Mouse (Mus musculus) embryonic facial prominence, embryonic 11.5 days (tissue): Measurements from ENCODE around the gene Cenpl. TPM values are rescaled to one million over a fixed set of nuclear protein-coding genes. Genes with fewer than 3 reads are reported as not detected.

Experiments used
- ATAC-seq: fragments of 200-750 bp; cut with Nextera tagmentation; replicated peaks from 2 replicates; pipeline ENCODE4 v1.8.0; 2017; ENCODE audit warnings: low read depth; ENCODE audit not compliant: insufficient number of reproducible peaks, low FRiP score, low TSS enrichment
- DNase-seq: peaks from one replicate; pipeline ENCODE4 v3.0.0-alpha.2; 2015; ENCODE audit warnings: low spot score
- H3K27ac ChIP-seq: fragments of 300-500 bp; sonication (generic); replicated peaks from 2 replicates; pipeline ENCODE4 v1.5.1; 2014; ENCODE audit warnings: mild to moderate bottlenecking, low read depth, low read length, control low read depth
- H3K27me3 ChIP-seq: fragments of 300-500 bp; sonication (generic); 2 replicates; pipeline ENCODE4 v1.6.1; 2014; ENCODE audit warnings: mild to moderate bottlenecking, low read length, moderate library complexity, mixed read lengths; ENCODE audit not compliant: control insufficient read depth, insufficient read depth
- H3K36me3 ChIP-seq: fragments of 300-500 bp; sonication (generic); replicated peaks from 2 replicates; pipeline ENCODE4 v1.6.1; 2014; ENCODE audit warnings: low read depth, mild to moderate bottlenecking, low read length, moderate library complexity, mixed read lengths; ENCODE audit not compliant: control insufficient read depth, insufficient read depth
- H3K4me1 ChIP-seq: fragments of 300-500 bp; sonication (generic); 2 replicates; pipeline ENCODE4 v1.6.1; 2014; ENCODE audit warnings: low read length, mixed read lengths; ENCODE audit not compliant: control insufficient read depth, insufficient read depth
- H3K4me2 ChIP-seq: fragments of 300-500 bp; sonication (generic); 2 replicates; pipeline ENCODE4 v1.6.1; 2014; ENCODE audit warnings: low read depth, mild to moderate bottlenecking, control low read depth, low read length, moderate library complexity
- H3K4me3 ChIP-seq: fragments of 300-500 bp; sonication (generic); 2 replicates; pipeline ENCODE4 v1.5.1; 2014; ENCODE audit warnings: low read depth, low read length, control low read depth
- H3K9ac ChIP-seq: fragments of 300-500 bp; sonication (generic); replicated peaks from 2 replicates; pipeline ENCODE4 v1.6.1; 2014; ENCODE audit warnings: mild to moderate bottlenecking, control low read depth, low read length
- H3K9me3 ChIP-seq: fragments of 300-500 bp; sonication (generic); replicated peaks from 2 replicates; pipeline ENCODE4 v1.6.1; 2016; ENCODE audit warnings: mild to moderate bottlenecking, low read length, inconsistent platforms, mixed read lengths; ENCODE audit not compliant: control insufficient read depth
- WGBS: fragments of 180-500 bp; shearing (Covaris S2); extraction: QIAGEN DNeasy Blood & Tissue Kit; methylation state at CpG from one replicate; pipeline ENCODE4 v1.1.7; 2014; 5-methylcytosine and 5-hydroxymethylcytosine counted together
- polyA plus RNA-seq: library from polyadenylated mRNA; unstranded; fragments of >200 nt; fragmentation: Nextera tagmentation; extraction: Ambion mirVana; gene quantifications from 2 replicates; pipeline ENCODE4 v1.2.1, GENCODE M21; 2014

The Cenpl gene
- polyA plus RNA-seq, 1 experiment from 2014 or later: 46.8 TPM

- H3K27me3 ChIP-seq: no peaks in the 10 kb centered on the region
Observed at GRCm38 (mm10) chr1:161122661-161123418, 52.3 kb downstream of the Cenpl start.

GRCm38 (mm10) chr1:161126461-161126860 is 55.9 kb downstream of the Cenpl start:
- Histone ChIP-seq H3K9me3 (no peaks in the 10 kb centered on the region), H3K4me3 (no peak overlapping the region), H3K36me3 (no peaks in the 10 kb centered on the region), H3K9ac (no peak overlapping the region), H3K4me2 (no peak overlapping the region), H3K4me1 (no peaks in the 10 kb centered on the region), H3K27me3 (no peaks in the 10 kb centered on the region), H3K27ac (no peak overlapping the region)
- 38% methylated on average over 1 of the region's 1 CpGs for WGBS
- DNase-seq: no peak
- no peak for ATAC-seq

More at GRCm38 (mm10) chr1:161122661-161123418, 52.3 kb downstream of the Cenpl start:
- no peak overlapping the region for H3K27ac ChIP-seq
- no peak overlapping the region for H3K9ac ChIP-seq
- ATAC-seq (no peak), DNase-seq (no peak)
- H3K9me3 ChIP-seq: no peaks in the 10 kb centered on the region
- no peaks in the 10 kb centered on the region for H3K36me3 ChIP-seq
- H3K4me1 ChIP-seq: no peaks in the 10 kb centered on the region
- H3K4me3 ChIP-seq: no peak overlapping the region
- 90% methylated on average over 10 of the region's 10 CpGs for WGBS
- no peak overlapping the region for H3K4me2 ChIP-seq

GRCm38 (mm10) chr1:161130726-161131664 is 60.5 kb downstream of the Cenpl start, which contains the start of gene Klhl20:
TSS of gene Klhl20 (minus strand) at chr1:161131511.
- Histone ChIP-seq H3K4me2 (peak within 1 kb of the TSS; percentile 78), H3K4me1 (no peaks in the 10 kb centered on the region), H3K9ac (peak within 1 kb of the TSS; percentile 89), H3K4me3 (peak within 1 kb of the TSS; percentile 79), H3K36me3 (no peaks in the 10 kb centered on the region), H3K27me3 (no peaks in the 10 kb centered on the region), H3K27ac (0 out of 2 replicates have a peak within 1 kb of the TSS, but pooled peaks have one; percentile 52), H3K9me3 (no peaks in the 10 kb centered on the region)
- DNase-seq: peak; percentile 97
- 2% methylated on average over 41 of the region's 41 CpGs for WGBS
- ATAC-seq: peak; percentile 92

Other genes with a start within 250 kb of the Cenpl start
- gene Rc3h1, start 164.3 kb upstream of the Cenpl start, polyA plus RNA-seq: 8.2 and 8.4 TPM in 2 replicates
- 1.7 and 1.9 TPM in 2 replicates for gene Serpinc1, start 92.1 kb upstream of the Cenpl start, polyA plus RNA-seq
- gene Zbtb37, start 35.9 kb upstream of the Cenpl start, polyA plus RNA-seq: 8.3 and 10.7 TPM in 2 replicates
- gene Dars2, start 55 bp upstream of the Cenpl start, polyA plus RNA-seq: 48.7 and 53.9 TPM in 2 replicates
- 19.7 and 22.3 TPM in 2 replicates for gene Klhl20, start 60.8 kb downstream of the Cenpl start, polyA plus RNA-seq
- gene Ankrd45, start 72.0 kb downstream of the Cenpl start, polyA plus RNA-seq: 5.0 and 6.2 TPM in 2 replicates
- gene Tex50, start 88.6 kb downstream of the Cenpl start, polyA plus RNA-seq: not detected in 2 replicates
- gene Prdx6, start 180.5 kb downstream of the Cenpl start, polyA plus RNA-seq: 642 and 648 TPM in 2 replicates